Mouse (Mus musculus): ENCODE data around the gene Dcakd. TPM values are rescaled to one million over a fixed set of nuclear protein-coding genes. Genes with fewer than 3 reads are reported as not detected.

Gene Dcakd
- total RNA-seq, 2 experiments from 2014 or later = 16.2 to 19.8 TPM

DNA sequence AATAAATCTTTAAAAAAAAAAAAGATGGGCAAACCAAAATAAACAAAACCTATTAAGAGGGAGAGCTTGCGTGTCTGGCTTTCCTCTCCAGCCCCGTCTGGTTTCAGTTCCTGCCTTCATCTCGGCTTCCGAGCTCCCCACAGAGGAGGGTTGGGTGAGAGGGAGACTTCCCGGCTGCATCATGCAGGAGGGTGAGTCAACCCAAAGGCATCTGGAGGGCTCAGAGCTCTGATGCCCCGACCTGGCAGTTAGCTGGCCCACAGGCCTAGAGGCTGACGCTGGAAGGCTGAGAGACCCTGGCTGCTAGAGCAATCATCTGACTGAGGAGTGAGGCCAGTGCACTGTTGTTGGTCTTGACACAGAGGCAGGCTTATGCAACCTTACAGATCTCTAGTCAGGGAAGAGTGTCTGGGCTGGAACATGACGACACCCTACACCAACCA is 23.1 kb upstream of the Dcakd start:
- DNase-seq = peak; percentile 66 to 74
- intact Hi-C loops (cut with DNase I) = loop anchor here (5.0 kb wide), 2 partner anchors 54 to 154 kb away; no protein-coding TSS in a partner anchor

DNA sequence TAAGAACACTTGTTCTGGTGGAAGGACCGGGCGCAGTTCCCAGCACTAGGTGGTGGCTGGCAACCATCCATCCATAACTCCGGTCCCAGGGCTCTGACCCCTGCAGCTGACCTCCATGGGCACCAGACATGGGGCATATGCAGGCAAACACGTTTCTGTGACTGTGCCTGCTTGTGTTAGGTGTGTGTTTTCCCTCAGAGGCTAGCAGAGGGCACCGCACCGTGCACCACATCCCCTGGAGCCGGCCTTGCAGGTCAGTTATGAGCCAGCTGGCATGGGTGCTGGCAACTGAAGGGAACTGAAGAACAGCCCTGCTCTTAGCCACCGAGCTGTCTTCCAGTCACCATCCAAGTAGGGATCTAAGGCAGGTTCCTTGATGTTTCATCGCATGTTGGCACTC is 22.0 kb upstream of the Dcakd start:
- peak; percentile 39 to 54 for DNase-seq
- intact Hi-C loops (cut with DNase I) = loop anchor here (5.0 kb wide), 2 partner anchors 53 to 153 kb away; no protein-coding TSS in a partner anchor

DNA sequence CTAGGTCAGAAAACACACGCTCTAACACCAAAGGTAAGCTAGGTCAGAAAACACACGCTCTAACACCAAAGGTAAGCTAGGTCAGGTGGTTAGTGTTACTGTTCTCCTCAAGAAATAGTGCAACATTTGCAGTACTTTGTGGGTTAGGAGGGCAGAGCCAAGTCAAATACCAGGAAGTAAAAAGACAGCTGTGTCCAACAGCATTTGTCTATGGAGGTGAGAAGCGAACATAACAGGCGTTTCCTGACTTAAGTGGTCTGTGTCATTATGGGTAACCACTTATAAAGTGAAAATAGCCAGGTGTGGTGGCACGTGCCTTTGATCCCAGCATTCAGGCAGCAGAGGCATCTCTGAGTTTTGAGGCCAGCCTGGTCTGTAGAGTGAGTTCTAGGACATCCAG is 21.5 kb upstream of the Dcakd start:
- intact Hi-C loops (cut with DNase I) = loop anchor here (5.0 kb wide), 2 partner anchors 52 to 152 kb away; no protein-coding TSS in a partner anchor
- no peak for DNase-seq

DNA sequence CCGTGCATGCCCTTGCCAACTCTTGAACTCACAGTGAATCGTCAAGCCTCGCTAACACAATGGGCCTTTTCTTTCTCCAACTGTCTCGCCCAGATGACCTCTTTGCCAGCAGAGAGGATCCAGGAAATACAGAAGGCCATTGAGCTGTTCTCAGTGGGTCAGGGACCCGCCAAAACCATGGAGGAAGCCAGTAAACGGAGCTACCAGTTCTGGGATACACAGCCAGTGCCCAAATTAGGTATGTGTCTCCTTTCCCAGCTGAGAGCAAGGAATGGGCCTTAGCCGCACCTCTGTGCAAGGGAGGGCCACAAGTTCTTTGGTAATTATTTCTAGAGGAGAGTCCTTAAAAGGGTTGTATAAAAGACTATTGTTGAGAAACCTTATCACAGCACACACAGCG is 18.2 kb upstream of the Dcakd start:
- DNase-seq = no peak
- intact Hi-C loops (cut with DNase I) = no loop called here

DNA sequence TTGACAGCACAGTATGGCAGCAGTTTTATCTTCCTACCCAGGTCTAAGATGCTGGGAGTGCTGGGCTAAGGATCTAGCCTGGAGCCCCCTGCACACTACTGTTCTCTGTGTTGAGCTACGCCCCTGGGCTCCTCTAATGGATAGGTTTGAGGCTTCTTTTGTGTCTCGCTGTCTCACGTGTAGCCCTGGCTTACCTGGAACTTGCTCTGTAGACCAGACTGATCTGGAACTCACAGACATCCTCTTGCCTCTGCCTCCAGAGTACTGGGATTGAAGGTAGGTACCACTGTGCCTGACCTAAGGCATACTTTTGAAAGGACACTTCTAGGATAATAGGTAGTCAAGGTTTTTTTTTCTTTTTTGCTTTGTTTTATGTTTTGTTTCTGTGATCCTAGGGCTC is 15.8 kb upstream of the Dcakd start:
- no peak for DNase-seq
- intact Hi-C loops (cut with DNase I) = no loop called here

DNA sequence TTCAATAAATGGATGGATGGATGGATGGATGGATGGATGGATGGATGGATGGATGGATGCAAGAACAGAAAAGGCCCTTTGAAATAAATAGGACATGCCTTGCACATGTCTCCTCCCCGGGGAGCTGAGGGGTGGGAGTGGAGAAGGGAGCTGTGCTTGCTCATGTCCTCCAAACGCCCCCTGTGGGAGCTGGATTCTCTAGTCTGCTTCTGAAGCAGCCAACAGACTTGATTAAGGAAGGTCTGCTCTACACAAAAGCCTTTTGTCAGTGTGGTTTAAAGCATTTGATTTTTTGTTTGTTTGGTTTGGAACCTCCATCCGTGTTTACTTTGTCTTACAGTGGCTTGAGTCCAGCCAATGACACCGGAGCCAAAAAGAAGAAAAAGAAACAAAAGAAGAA is 14.7 kb upstream of the Dcakd start:
- intact Hi-C loops (cut with DNase I) = no loop called here
- no peak for DNase-seq

DNA sequence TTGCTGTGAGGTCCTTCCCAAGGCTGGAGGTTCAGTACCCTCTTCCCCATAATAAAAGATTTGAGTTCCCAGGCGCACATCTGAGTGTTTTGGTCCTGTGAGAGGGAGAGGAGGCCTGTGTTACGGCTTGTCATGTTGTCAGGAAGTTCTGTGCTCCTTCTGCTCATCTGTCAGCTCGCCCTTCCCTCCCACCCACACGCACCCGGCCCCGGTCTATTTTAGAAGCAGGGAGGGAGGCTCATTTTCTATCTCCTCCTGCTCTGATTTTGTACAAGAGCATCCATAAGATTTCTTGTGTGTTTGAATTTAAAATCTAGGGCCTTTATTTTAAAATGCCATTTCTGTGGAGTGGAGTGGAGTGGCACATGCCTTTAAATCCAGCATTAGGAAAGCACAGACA is 9.9 kb upstream of the Dcakd start:
- no peak for DNase-seq
- intact Hi-C loops (cut with DNase I) = no loop called here

DNA sequence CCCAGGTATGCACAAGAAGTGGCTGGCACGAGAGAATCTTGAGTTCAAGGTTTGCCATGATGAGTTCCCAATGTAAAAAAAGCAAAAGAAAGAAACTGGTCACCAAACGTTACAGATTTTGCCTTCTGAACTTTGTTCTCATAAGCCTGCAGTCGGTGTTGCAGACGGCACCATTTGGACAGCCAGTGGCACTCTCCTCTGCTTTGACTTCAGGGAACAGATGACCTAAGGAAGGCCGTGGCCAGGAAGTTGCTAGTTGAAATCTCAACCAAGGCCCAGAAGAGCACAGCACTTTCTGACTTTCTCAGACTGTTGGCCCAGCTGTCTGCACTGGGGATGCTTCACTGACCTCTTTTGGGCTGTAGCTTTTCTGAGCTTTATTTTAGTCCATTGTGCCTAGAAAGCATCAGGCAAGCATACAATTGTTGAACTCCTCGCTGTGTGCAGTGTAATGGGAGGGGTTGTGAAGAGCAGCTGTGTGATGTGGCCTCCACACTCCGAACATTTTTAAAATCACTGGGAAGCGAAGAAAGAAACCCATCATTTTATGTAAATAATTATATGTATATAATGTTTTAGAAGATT is 8.8 kb upstream of the Dcakd start:
- no peak for DNase-seq
- intact Hi-C loops (cut with DNase I) = no loop called here

DNA sequence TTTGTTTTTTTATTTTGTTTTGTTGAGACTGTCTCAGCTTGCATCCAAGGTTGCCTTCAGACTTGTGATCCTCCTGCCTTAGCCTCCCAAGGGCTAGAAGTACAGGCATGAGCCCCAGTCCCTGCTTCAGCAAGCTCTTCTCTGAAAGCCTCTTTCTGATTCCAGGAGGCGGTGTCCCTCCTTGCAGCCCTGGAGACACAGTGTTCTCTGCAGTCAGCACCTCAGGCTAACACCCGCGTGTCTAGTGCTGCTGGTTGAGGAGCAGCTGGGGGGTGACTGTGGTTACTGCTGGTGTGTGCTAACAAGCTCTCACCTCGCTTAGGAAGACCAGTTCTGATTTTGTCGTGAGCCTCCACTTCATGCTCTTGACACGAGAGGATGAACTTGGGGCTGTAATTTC is 6.9 kb upstream of the Dcakd start:
- no peak for DNase-seq
- intact Hi-C loops (cut with DNase I) = no loop called here

DNA sequence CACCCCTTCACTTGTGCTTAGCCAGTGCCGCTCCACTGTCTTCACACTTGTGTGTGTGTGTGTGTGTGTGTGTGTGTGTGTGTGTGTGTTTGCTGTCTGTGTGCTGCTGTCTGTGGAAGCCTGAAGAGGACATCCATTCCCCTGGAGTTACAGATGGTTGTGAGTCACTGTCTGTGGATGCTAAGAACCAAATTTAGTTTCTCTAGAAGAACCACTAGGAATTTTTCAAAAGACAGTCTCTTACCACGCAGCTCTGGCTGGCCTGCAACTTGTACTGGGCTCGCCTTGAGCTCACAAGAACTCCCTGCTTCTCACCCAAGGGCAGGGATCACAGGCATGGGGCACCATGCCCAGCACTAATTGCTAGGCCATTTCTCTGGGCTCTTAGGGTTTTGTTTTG is 4.9 kb upstream of the Dcakd start:
- intact Hi-C loops (cut with DNase I) = no loop called here
- no peak for DNase-seq

DNA sequence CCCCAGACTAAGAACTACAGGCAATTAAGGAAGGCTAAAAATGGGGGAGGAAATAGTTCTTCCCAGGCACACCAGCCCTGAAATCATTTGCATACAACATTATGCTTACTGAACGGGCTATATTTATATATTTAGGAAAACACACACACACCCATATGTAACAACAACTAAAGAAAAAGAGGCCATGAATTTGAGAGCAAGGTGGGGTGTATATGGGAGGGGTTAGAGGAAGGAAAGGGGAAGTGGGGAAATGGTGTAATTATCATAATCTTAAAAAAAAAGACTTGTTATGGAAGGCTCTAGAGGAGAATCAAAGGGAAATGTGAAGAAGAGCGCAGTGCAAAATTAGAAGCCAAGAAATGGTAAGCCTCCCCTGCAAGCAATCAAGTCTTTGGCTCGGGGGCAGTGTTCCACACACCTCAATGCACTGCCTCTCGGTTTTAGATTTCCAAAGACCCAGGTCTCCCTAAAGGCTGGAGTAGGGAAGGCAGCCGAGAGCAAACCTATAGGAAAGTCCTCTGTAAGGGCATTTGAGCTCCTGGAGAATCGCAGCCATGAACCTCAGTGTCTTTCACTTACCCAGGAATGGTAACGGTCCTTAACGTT is 460 bp downstream of the Dcakd start:
- DNase-seq = no peak
- intact Hi-C loops (cut with DNase I) = no loop called here

DNA sequence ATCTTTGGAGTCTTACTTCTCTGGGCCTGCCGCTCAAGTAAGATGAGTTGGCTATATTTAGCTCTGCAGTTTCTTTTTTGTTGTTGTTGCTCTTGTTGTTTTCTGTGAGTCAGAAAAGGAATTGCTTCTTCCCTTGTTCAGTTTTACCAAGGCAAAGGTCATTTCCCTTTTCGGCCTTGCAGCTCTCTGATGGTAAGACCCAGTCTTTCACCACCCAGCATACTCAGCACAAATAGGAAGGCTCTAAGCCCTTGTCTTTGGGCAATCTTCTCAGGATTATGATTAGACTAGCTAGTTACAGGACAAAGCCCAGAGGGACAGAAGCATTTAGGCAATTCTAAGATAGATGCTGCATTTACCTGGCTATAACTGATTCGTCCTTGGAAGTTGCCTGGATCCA is 1.2 kb downstream of the Dcakd start:
- DNase-seq = no peak
- intact Hi-C loops (cut with DNase I) = no loop called here

DNA sequence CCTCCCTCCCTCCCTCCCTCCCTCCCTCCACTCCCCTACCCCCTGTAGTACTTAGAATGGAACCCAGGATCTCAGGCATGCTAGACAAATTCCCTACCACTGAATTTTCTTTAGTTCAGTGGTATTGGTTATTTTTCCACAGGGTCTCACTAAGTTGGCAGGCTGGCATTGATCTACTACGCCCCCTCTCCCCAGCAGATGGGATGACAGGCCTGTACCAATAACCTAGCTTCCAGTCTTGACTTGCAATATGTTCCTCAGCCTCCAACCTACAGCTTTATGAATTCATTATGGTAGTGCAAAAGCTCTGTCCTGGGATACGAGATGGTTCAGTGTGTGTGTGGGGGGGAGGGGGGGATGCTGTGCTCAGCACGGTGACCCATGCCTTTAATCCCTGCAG is 4.2 kb downstream of the Dcakd start:
- intact Hi-C loops (cut with DNase I) = no loop called here

DNA sequence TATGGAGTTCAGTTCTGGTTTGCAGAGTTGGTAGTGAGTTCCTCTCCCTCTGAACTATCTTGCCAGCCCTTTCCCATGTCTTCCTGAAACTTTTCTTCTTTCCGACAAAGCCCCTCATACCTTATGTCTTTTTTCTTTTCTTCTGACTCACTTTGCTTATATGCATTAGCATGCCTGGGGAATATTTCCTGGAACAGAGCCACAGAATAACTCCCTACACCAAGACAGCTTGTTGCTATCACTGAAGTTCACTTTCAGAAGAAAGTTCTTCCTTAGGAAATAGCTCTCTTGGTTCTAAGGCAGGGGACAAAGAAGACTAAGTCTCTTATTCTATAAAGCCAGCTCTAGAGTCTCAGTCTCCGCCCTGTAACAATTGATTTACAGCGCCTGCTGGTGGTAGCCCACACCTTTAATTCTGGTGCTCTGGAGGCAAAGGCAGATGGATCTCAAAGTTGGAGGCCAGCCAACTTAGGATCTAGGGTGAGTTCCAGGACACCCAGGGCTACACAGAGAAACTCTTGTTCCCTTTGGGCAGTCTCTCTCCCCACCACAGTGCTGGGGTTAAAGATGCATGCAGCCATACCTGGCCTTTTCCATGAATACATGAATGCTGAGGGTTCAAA is 7.3 kb downstream of the Dcakd start:
- no peak for DNase-seq
- intact Hi-C loops (cut with DNase I) = no loop called here

More for the DNA sequence above, 4.2 kb downstream of the Dcakd start:
- DNase-seq = no peak

DNA sequence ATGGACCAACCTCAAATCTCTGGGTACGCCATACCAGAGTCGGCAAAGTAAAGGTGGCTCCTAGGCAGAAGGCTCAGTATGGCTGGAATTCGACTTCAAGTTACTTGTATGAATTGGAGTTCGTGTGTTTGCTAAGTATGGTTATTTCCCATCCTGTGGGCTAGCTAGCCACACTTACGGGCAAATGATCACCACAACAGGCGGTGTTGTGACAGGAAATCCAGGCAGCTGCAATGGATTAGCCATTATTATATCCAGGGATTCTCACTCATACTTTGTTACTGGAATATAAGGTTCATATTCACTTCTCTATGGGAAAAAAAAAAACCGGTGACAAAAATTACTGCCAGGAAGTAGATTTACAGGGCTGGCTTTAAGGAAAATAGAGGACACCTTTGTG is 8.8 kb downstream of the Dcakd start:
- no peak for DNase-seq
- intact Hi-C loops (cut with DNase I) = no loop called here

DNA sequence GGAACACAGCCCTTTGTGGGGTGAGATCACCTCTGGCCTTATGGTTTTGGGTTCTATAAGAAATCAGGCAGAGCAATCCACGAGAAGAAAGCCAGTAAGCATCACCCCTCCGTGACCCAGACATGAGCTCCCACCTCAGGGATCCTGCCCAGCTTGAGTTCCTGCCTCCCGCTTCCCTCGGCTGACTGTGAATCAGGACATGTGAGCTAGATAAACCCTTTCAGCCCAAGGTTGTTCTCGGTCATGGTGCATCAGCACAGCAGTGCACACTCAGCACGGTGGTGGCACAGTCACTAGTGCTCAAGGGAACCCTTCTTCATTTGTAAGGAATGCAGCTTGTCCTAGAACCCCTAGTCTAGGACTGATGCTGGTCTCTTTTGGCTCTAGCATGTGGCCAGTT is 9.3 kb downstream of the Dcakd start:
- intact Hi-C loops (cut with DNase I) = no loop called here
- DNase-seq = no peak

DNA sequence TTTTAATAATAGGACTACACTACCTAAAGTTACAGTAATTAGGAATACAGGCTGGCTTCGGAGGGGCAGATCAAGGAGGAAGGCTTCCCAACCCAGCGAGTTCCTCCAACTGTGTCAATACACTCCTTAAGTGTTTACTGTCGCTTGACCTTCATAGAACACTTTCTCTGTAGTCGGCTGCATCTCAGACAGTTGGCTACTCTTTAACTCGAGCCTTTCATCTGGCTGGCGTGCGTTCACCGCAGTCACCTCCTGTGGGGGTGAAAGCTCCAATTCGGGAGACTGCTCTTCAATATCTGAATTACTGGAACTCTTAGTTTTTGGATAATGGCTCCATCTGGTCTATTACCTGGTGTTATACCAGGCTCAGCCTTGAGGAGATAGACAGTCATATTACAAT is 10.5 kb downstream of the Dcakd start:
- intact Hi-C loops (cut with DNase I) = no loop called here
- no peak for DNase-seq

DNA sequence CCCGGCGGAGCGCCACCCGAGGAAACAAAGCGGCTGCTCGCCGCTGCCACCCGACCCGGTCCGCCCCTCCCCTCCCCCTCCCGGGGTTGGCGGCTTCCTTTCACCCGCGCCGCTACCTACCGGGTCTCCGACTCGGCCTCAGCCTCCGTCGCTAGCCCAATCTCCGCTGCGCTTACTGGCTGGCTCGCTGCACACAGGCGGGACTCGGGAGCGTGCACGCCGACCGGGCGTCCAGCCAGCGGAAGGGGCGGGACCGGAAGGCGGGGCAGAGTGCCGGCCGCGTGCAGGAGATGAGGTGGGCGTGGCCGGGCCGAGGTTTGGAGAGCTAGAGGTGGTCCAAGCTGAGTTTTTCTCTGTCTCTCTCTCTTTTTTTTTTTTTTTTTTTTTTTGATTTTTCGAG is 11.2 kb downstream of the Dcakd start:
- DNase-seq = peak; percentile 98 to 99
- intact Hi-C loops (cut with DNase I) = no loop called here

DNA sequence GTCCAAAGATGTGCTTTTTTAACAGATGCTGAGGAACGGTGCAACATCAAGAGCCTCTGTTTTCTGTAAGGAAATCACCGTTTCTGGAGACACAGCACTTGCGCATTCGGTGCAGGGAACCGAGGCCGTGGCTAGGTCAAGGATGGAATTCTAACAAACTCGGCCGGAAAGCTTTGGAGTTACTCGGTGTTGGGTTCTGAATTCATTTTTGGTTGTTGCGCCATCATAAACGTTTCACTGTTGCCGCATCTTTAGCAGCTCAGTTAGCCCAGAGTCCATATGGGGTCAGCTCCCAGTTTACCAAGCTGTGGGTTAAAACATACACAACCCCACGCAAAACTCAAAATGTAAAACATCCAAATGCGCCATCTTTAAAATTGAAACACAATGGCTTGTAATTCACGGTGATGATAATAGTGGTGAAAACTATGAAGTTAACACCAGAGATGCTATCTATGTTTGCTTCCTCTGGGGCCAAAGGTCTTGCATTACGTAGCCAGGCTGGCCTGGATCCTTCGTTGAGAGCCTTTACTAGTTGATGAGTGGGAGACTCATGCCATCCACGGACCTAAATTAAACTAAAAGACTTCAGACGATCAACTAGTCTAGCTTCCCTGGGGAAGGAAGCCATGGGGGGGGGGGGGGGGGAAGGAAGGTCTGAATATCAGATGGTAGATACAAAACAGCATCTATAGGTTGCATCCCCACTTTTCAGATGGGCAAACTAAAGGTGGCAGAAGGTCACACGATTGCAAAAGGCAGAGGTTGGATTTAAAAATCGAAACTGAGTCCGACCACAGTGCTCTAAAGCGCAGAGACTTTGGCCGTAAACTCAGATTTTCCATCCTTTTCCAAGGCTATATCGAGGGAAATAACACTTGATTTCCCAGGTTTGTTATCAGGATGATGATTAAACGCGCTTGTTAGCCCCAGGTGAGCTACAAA is 12.0 kb downstream of the Dcakd start:
- no peak for DNase-seq
- intact Hi-C loops (cut with DNase I) = no loop called here

DNA sequence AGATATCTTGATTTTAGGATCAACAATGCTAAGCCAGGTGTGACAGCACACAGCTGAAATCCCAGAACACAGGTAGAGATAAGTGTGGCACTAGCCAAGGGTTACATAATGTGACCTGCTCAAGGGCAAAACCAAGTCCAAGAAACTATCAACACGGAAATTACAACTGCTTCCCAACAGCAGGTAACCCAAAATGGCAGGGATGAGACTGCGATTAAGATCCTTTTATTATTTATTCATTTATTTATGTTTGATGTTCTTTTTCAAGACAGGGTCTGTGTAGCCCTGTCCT is 17.0 kb downstream of the Dcakd start:
- DNase-seq = no peak
- intact Hi-C loops (cut with DNase I) = no loop called here

DNA sequence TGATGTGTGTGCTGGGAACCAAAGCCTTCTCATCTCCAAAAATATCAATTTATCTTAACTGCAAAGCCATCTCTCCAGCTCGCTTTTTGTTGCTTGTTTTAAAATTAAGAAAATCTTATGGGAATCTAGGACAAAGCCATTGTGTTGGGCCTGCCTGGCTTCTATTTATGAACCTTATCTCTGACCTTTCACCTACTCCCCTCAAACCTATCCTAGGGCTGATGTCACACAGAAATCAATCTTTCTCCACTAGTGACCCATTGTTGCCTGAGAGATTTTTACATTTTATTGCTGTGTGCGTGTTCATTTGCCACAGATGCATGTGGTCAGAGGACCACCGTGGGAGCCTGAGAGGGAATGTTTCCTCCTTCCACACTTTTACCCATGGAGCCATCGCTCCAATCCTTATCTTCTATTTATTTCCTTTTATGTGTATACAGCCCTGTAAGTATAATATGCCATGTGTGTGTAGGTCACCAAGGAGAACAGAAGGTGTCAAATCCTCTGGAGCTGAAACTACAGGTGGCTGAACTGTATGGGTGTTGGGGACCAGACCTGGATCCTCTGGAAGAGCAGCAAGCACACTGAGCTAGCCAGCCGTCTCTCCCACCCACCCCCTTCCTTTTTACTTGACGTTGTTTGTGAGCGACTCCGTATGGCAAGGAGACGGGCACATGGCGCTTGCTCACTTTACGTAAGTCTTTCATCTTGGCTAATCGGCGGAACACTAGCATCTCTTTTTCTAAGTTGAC is 17.5 kb downstream of the Dcakd start:
- DNase-seq = no peak
- intact Hi-C loops (cut with DNase I) = no loop called here

All from gastrocnemius, postnatal 36 days (tissue).